Mouse (Mus musculus): ENCODE results near the gene Spaca4. TPM values are rescaled to one million over a fixed set of nuclear protein-coding genes. Genes with fewer than 3 reads are reported as not detected.

Spaca4 gene
- polyA plus RNA-seq, 1 experiment from 2014 or later: not detected

DNA sequence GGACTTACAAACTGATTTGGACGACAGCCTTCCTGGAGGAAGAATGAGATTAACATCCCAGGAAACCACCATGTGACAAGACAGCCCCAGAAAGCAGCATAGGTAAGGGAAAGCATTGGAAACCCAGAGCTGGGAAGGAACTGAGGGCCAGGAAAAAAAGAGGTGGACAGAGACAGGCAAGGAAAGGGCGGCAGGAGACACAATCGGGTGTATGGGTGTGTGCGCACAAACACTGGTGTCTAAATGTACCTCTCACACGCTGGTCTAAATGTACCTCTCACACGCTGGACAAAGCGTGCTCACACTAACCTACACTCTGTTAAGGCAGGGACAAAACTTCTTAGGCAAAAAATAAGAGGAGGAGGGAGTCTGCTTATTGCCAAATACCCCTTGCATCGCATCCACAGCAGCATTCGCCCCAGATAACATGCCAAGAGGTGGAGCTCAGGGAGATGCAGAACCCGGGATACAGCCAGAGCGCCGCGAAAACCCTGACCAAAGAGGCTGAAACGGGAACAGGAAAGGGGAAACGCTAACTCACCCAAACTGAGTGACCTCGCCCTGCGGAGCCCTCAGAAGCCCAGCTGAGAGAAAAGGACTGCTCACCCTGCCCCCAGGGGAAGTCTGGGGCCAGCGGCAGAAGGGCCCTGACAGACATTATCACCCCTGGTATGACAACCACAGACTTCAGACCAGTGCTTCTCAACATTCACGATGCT lies 9.7 kb downstream of the Spaca4 start:
- Histone ChIP-seq H3K27ac (ENCODE audit: low read length) (peak overlapping the region; percentile 69), H3K4me1 (ENCODE audit: insufficient read depth, low read depth, low read length) (peaks cover 18% of the 10 kb centered on the region), H3K36me3 (ENCODE audit: insufficient read depth, low read length) (peaks cover 14% of the 10 kb centered on the region), H3K4me2 (replicated peaks; ENCODE audit: low read depth, low read length) (peak overlapping the region; percentile 60), H3K27me3 (replicated peaks; ENCODE audit: insufficient read depth, low read length) (no peaks in the 10 kb centered on the region), H3K9ac (replicated peaks; ENCODE audit: low read depth) (peak overlapping the region; percentile 26; the same call in 1 of the 2 replicates), H3K4me3 (ENCODE audit: low read depth, low read length) (peak overlapping the region; percentile 9; the same call in 1 of the 2 replicates), H3K9me3 (ENCODE audit: low read length) (no peaks in the 10 kb centered on the region)
- no peak for TF ChIP-seq CTCF (IDR thresholded peaks at IDR 0.05)
- TF ChIP-seq EP300 (IDR thresholded peaks at IDR 0.05): no peak
- ATAC-seq (no peak), DNase-seq (ENCODE audit: low spot score) (peak; percentile 44)
- WGBS: 77% methylated on average over 19 of the region's 19 CpGs

DNA sequence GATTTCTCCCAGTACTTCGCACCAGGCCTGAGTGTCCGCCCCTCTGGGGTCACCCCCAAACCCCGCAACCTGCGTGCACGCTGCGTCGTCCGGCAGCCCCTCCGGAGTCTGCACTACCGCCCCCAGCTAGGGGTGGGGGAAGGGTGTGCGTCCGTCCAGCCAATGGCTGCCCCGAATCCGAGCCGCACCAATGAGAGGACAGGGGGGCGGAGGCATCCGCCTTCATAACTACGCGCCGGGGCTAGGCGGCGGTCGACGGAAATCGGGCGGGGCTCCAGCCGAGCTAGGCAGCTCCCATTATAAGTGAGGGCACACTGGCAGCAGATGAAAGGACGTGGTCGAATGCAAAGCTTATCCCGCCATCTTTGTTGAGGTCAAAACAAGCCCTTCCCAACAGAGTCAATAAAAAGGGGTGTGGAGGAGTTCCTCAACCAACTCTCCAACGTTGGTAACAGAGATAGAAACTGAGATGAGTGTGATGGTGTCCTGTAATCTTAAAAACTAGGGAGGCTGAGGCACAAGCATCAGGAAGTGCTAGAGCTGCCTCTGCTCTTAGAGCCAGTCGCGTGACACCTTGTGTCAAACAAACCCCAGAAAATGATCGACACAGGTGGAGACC lies 10.4 kb downstream of the Spaca4 start, which contains the start of gene Rpl18:
Rpl18 (plus strand) TSS at position 368 of the 619 bp plus-strand sequence.
- TF ChIP-seq CTCF (IDR thresholded peaks at IDR 0.05) (no peak), EP300 (IDR thresholded peaks at IDR 0.05) (no peak)
- Histone ChIP-seq H3K4me3 (ENCODE audit: low read depth, low read length) (peak within 1 kb of the TSS; percentile 58), H3K4me1 (ENCODE audit: insufficient read depth, low read depth, low read length) (peaks cover 18% of the 10 kb centered on the region), H3K27me3 (replicated peaks; ENCODE audit: insufficient read depth, low read length) (no peaks in the 10 kb centered on the region), H3K36me3 (ENCODE audit: insufficient read depth, low read length) (peaks cover 21% of the 10 kb centered on the region), H3K9me3 (ENCODE audit: low read length) (no peaks in the 10 kb centered on the region), H3K9ac (replicated peaks; ENCODE audit: low read depth) (peak within 1 kb of the TSS; percentile 75), H3K27ac (ENCODE audit: low read length) (peak within 1 kb of the TSS; percentile 83), H3K4me2 (replicated peaks; ENCODE audit: low read depth, low read length) (peak within 1 kb of the TSS; percentile 90)
- ATAC-seq: peak; percentile 91
- DNase-seq (ENCODE audit: low spot score): peak; percentile 99
- 6% methylated on average over 33 of the region's 34 CpGs for WGBS

DNA sequence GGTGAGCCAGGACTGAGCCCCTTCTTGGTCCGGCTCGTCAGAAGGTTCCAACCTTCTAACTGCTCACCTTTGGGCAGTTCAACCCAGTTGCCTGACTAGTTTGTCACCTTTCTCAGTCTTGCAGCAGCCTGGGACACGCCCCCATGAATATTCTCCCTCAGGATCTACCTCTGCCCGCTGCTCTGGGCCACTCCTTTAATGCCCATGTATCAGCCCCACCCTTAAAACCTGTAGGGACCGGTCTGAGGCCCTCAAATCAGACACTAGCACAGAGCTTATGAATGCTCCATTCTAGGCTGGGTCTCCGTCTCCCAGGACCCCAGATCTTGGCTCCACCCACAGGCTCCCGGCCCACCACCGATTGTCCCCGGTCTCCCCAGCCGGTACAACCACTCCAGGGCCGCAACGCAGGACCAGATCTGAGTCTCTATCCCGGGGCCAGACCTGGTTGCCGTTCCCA lies 11.0 kb downstream of the Spaca4 start:
- Histone ChIP-seq H3K4me3 (ENCODE audit: low read depth, low read length) (peak overlapping the region; percentile 58), H3K27ac (ENCODE audit: low read length) (peak overlapping the region; percentile 83), H3K4me2 (replicated peaks; ENCODE audit: low read depth, low read length) (peak overlapping the region; percentile 90), H3K27me3 (replicated peaks; ENCODE audit: insufficient read depth, low read length) (no peaks in the 10 kb centered on the region), H3K9ac (replicated peaks; ENCODE audit: low read depth) (peak overlapping the region; percentile 75), H3K4me1 (ENCODE audit: insufficient read depth, low read depth, low read length) (peaks cover 18% of the 10 kb centered on the region), H3K9me3 (ENCODE audit: low read length) (no peaks in the 10 kb centered on the region), H3K36me3 (ENCODE audit: insufficient read depth, low read length) (peaks cover 18% of the 10 kb centered on the region)
- ATAC-seq: peak; percentile 51
- WGBS: 8% methylated on average over 14 of the region's 14 CpGs
- TF ChIP-seq CTCF (IDR thresholded peaks at IDR 0.05) (no peak), EP300 (IDR thresholded peaks at IDR 0.05) (peak; percentile 39; the same call in 1 of the 2 replicates)
- DNase-seq (ENCODE audit: low spot score): peak; percentile 86

DNA sequence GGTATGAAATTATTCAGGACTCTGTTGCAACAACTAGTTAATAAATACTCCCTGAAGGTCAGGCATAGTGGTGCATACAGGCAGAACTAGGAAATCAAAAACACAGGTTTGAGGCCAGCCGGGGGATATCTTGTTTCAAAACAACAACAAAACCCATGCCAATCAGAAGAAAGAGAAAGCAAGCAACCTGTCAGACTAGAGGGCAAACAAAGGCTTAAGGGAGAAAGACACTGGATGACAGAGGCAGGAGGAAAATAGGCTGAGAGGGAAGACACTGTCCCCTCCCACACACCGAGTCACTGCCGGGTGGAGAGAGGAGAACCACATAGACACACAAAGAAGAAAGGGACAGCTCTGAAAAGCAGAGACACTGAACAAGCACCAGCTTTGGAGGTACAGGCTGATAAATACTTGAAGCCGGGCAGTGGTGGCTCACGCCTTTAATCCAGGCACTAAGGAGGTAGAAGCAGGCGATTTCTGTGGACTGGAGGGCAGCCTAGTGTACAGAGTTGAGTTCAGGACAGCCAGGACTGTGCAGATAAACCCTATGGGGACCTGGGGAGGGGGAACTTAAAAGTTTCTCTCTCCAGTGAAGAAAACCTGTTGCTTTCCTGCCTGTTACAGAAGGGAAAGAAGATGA lies 11.6 kb downstream of the Spaca4 start:
- Histone ChIP-seq H3K36me3 (ENCODE audit: insufficient read depth, low read length) (peaks cover 17% of the 10 kb centered on the region), H3K9me3 (ENCODE audit: low read length) (no peaks in the 10 kb centered on the region), H3K4me2 (replicated peaks; ENCODE audit: low read depth, low read length) (peak overlapping the region; percentile 90), H3K9ac (replicated peaks; ENCODE audit: low read depth) (0 out of 2 replicates have a peak overlapping the region, but pooled peaks have one; percentile 75), H3K4me1 (ENCODE audit: insufficient read depth, low read depth, low read length) (peaks cover 15% of the 10 kb centered on the region), H3K27ac (ENCODE audit: low read length) (peak overlapping the region; percentile 83; the same call in 1 of the 2 replicates), H3K4me3 (ENCODE audit: low read depth, low read length) (no peak overlapping the region), H3K27me3 (replicated peaks; ENCODE audit: insufficient read depth, low read length) (no peaks in the 10 kb centered on the region)
- ATAC-seq: no peak
- TF ChIP-seq EP300 (IDR thresholded peaks at IDR 0.05): no peak
- TF ChIP-seq CTCF (IDR thresholded peaks at IDR 0.05): no peak
- DNase-seq (ENCODE audit: low spot score): no peak
- 80% methylated on average over 6 of the region's 6 CpGs for WGBS

DNA sequence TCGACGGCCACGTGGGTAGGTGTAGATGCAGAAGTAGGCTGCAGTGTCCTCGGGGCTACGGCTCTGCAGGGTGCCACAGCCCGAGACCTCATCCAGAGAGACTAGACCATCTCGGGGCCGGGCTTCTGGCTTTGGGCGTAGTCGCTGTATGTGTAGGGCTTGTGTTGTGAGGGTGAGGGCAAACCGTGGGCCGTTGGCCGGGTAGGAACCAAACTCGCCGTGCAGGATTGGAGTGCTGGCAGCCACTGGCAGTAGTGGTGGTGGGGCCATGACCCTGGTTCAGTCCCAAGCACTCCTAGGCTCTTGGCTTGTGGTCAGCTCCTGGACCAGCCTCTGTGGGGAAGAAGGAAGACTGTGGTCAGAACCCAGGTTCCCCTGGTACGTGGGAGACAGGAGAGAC lies 12.2 kb downstream of the Spaca4 start:
- Histone ChIP-seq H3K4me3 (ENCODE audit: low read depth, low read length) (no peak overlapping the region), H3K27ac (ENCODE audit: low read length) (0 out of 2 replicates have a peak overlapping the region, but pooled peaks have one; percentile 11), H3K4me2 (replicated peaks; ENCODE audit: low read depth, low read length) (no peak overlapping the region), H3K9me3 (ENCODE audit: low read length) (no peaks in the 10 kb centered on the region), H3K4me1 (ENCODE audit: insufficient read depth, low read depth, low read length) (peaks cover 19% of the 10 kb centered on the region), H3K9ac (replicated peaks; ENCODE audit: low read depth) (no peak overlapping the region), H3K36me3 (ENCODE audit: insufficient read depth, low read length) (peaks cover 17% of the 10 kb centered on the region), H3K27me3 (replicated peaks; ENCODE audit: insufficient read depth, low read length) (no peaks in the 10 kb centered on the region)
- TF ChIP-seq CTCF (IDR thresholded peaks at IDR 0.05) (no peak), EP300 (IDR thresholded peaks at IDR 0.05) (no peak)
- DNase-seq (ENCODE audit: low spot score) (no peak), ATAC-seq (no peak)
- 90% methylated on average over 16 of the region's 16 CpGs for WGBS

Measured in lung, postnatal 0 days (tissue).